In genomic region chr4:128971065-128971694, GRCm38 (mm10) we compare ENCODE assay signal across 10 mouse cellular contexts. TPM values are rescaled to one million over a fixed set of nuclear protein-coding genes. Genes with fewer than 3 reads are reported as not detected.
DNase-seq lines count a peak whose midpoint lies in the region; ATAC-seq and TF ChIP-seq lines count a peak whose summit lies in the region.
"Had no signal": no experiment of that assay in that cellular context is flagged by ENCODE, and none has a peak within 500 bp of the region (broad histone marks: within the 10 kb centered on the region; RNA-seq: fewer than 3 reads in every experiment).

No protein-coding gene starts in this region.

- no peaks in the 10 kb centered on the region for H3K9me3 ChIP-seq in hindbrain, postnatal 0 days (ENCODE audit: low read length)
- no peaks in the 10 kb centered on the region for H3K9me3 ChIP-seq in limb, embryonic 11.5 days (ENCODE audit: control insufficient read depth, low read length)
- H3K9me3 ChIP-seq: embryonic facial prominence, embryonic 12.5 days; midbrain, embryonic 12.5 days had no signal

- no peak overlapping the region for H3K9ac ChIP-seq in hindbrain, postnatal 0 days (replicated peaks; ENCODE audit: low read length)
- no peak overlapping the region for H3K9ac ChIP-seq in limb, embryonic 11.5 days (ENCODE audit: low read length)
- H3K9ac ChIP-seq: embryonic facial prominence, embryonic 12.5 days; midbrain, embryonic 12.5 days had no signal

- H3K4me1 ChIP-seq in hindbrain, postnatal 0 days (ENCODE audit: insufficient read depth, low read length), result peaks cover 6% of the 10 kb centered on the region; the same call in 1 of the 2 replicates
- no peaks in the 10 kb centered on the region for H3K4me1 ChIP-seq in limb, embryonic 11.5 days (ENCODE audit: control insufficient read depth, insufficient read depth, low read length)

- no peak overlapping the region for H3K27ac ChIP-seq in hindbrain, postnatal 0 days
- no peak overlapping the region for H3K27ac ChIP-seq in limb, embryonic 11.5 days (replicated peaks; ENCODE audit: low read depth, low read length)
- H3K27ac ChIP-seq: embryonic facial prominence, embryonic 12.5 days; midbrain, embryonic 12.5 days had no signal

- DNase-seq in left cerebral cortex, adult 18-20 months (ENCODE audit: low spot score in 2 of 2), result peak; percentile 73 to 80
- no peak for DNase-seq in left cerebral cortex, adult 11 months (ENCODE audit: low spot score)
- DNase-seq in brain, embryonic 14.5 days (ENCODE audit: low read depth), result peak; percentile 83
- DNase-seq in hindbrain, postnatal 0 days (ENCODE audit: low spot score), result peak; percentile 89
- peak; percentile 89 for DNase-seq in limb, embryonic 11.5 days (ENCODE audit: low spot score)
- peak; percentile 89 for DNase-seq in naive thymus-derived CD4-positive, alpha-beta T cell, adult 2 months (ENCODE audit: low read depth)
- DNase-seq in testis, postnatal 14 days (ENCODE audit: low spot score), result peak; percentile 35

- TF ChIP-seq POLR2A in brain, embryonic 14.5 days (IDR thresholded peaks at IDR 0.05; ENCODE audit: borderline replicate concordance, extremely low read depth, insufficient read depth, insufficient read length, poor library complexity, severe bottlenecking), result no peak

- no peaks in the 10 kb centered on the region for H3K36me3 ChIP-seq in hindbrain, postnatal 0 days (ENCODE audit: insufficient read depth, low read length)
- no peaks in the 10 kb centered on the region for H3K36me3 ChIP-seq in limb, embryonic 11.5 days (ENCODE audit: control insufficient read depth, insufficient read depth, low read length)
- H3K36me3 ChIP-seq: embryonic facial prominence, embryonic 12.5 days; midbrain, embryonic 12.5 days had no signal

- H3K4me3 ChIP-seq in hindbrain, postnatal 0 days (ENCODE audit: low read length), result no peak overlapping the region
- H3K4me3 ChIP-seq in limb, embryonic 11.5 days (ENCODE audit: low read depth, low read length), result no peak overlapping the region
- H3K4me3 ChIP-seq: embryonic facial prominence, embryonic 12.5 days; midbrain, embryonic 12.5 days had no signal

- TF ChIP-seq CTCF in brain, embryonic 14.5 days (IDR thresholded peaks at IDR 0.05; ENCODE audit: borderline replicate concordance, extremely low read depth, insufficient read depth, insufficient read length), result peak; percentile 84
- TF ChIP-seq CTCF in hindbrain, postnatal 0 days (IDR thresholded peaks at IDR 0.05; ENCODE audit: low read depth), result peak; percentile 88

- 43% methylated on average over 14 of the region's 14 CpGs for WGBS in hindbrain, postnatal 0 days
- WGBS in limb, embryonic 11.5 days, result 44% methylated on average over 14 of the region's 14 CpGs

- no peaks in the 10 kb centered on the region for H3K27me3 ChIP-seq in hindbrain, postnatal 0 days (ENCODE audit: insufficient read depth, low read length)
- H3K27me3 ChIP-seq in limb, embryonic 11.5 days (ENCODE audit: control insufficient read depth, insufficient read depth, low read length), result no peaks in the 10 kb centered on the region
- H3K27me3 ChIP-seq: embryonic facial prominence, embryonic 12.5 days; midbrain, embryonic 12.5 days had no signal

- peak; percentile 78 for ATAC-seq in erythroblast, adult 5-6 weeks (replicated peaks; ENCODE audit: low FRiP score, poor library complexity, severe bottlenecking)
- peak; percentile 53; the same call in 1 of the 2 replicates for ATAC-seq in hindbrain, postnatal 0 days
- ATAC-seq in limb, embryonic 11.5 days (ENCODE audit: insufficient number of reproducible peaks, low FRiP score, low TSS enrichment, low read depth), result no peak

- no peak overlapping the region for H3K4me2 ChIP-seq in hindbrain, postnatal 0 days (ENCODE audit: low read depth, low read length)
- H3K4me2 ChIP-seq in limb, embryonic 11.5 days (ENCODE audit: low read depth, severe bottlenecking), result no peak overlapping the region
- H3K4me2 ChIP-seq: embryonic facial prominence, embryonic 12.5 days; midbrain, embryonic 12.5 days had no signal

RNA-seq across cellular contexts. Expression of gene Azin2, which starts 8.9 kb away (rescaled TPM):
- total RNA-seq in left cerebral cortex, adult 18-20 months (2021), result 10 to 100 TPM; 45.4 to 47.6 TPM
- 14.3 and 15.8 TPM in 2 replicates for polyA plus RNA-seq in brain, embryonic 14.5 days (2012; rRNA removed)
- total RNA-seq in erythroblast, adult 5-6 weeks (2015; ENCODE audit: low replicate concordance), result not detected in 2 replicates
- 0.85 TPM in 1 of 2 replicates, not detected in the other for total RNA-seq in erythroblast, adult 5-6 weeks (2017; ENCODE audit: low replicate concordance)
- total RNA-seq in hindbrain, postnatal 0 days (2014; rRNA removed), result 32.7 and 35.0 TPM in 2 replicates
- 32.9 and 33.0 TPM in 2 replicates for polyA plus RNA-seq in hindbrain, postnatal 0 days (2015; fragmentation: Nextera tagmentation; extraction: Ambion mirVana)
- 14.9 and 15.4 TPM in 2 replicates for polyA plus RNA-seq in limb, embryonic 11.5 days (2014; fragmentation: Nextera tagmentation; extraction: Ambion mirVana)

RNA-seq across cellular contexts. Expression of gene Ak2, which starts 20.6 kb away (rescaled TPM):
- 10 to 100 TPM; 24.3 to 27.2 TPM for total RNA-seq in left cerebral cortex, adult 18-20 months (2021)
- polyA plus RNA-seq in brain, embryonic 14.5 days (2012; rRNA removed), result 54.3 and 68.4 TPM in 2 replicates
- total RNA-seq in erythroblast, adult 5-6 weeks (2015; ENCODE audit: low replicate concordance), result 15.4 and 25.7 TPM in 2 replicates
- 28.7 and 31.4 TPM in 2 replicates for total RNA-seq in erythroblast, adult 5-6 weeks (2017; ENCODE audit: low replicate concordance)
- total RNA-seq in hindbrain, postnatal 0 days (2014; rRNA removed), result 24.9 and 32.3 TPM in 2 replicates
- 78.5 and 82.9 TPM in 2 replicates for polyA plus RNA-seq in hindbrain, postnatal 0 days (2015; fragmentation: Nextera tagmentation; extraction: Ambion mirVana)
- polyA plus RNA-seq in limb, embryonic 11.5 days (2014; fragmentation: Nextera tagmentation; extraction: Ambion mirVana), result 176 and 182 TPM in 2 replicates

Comparison
In these comparisons a context has a peak if more than half of its experiments do, and no peak if none do; other contexts are left out.
1. RNA of gene Azin2, which starts 8.9 kb away (total RNA-seq): 45.4 to 47.6 TPM in left cerebral cortex, adult 18-20 months and 32.7 to 35.0 TPM in hindbrain, postnatal 0 days; 0.85 TPM in erythroblast, adult 5-6 weeks; every median in the first group is over 10 times any median in the second.